Mouse (Mus musculus) adrenal gland (tissue): ENCODE measurements around the gene Olfr951.

Experiments
- intact Hi-C: fragments of 180-260 bp; cut with DNase I; formaldehyde crosslinking; loops from one replicate; pipeline ENCODE4 v1.15.1; 2025
- long read RNA-seq, 2 experiments: library from polyadenylated mRNA; unstranded; transcript quantifications; one replicate each; pipeline ENCODE4 v2.0.0; 2020; ENCODE audit warnings: borderline replicate concordance in 1 of 2; ENCODE audit not compliant: insufficient replicate concordance in 1 of 2

The Olfr951 gene
- long read RNA-seq, experiment 1 = 0 reads
- long read RNA-seq, experiment 2 = 0 reads

DNA sequence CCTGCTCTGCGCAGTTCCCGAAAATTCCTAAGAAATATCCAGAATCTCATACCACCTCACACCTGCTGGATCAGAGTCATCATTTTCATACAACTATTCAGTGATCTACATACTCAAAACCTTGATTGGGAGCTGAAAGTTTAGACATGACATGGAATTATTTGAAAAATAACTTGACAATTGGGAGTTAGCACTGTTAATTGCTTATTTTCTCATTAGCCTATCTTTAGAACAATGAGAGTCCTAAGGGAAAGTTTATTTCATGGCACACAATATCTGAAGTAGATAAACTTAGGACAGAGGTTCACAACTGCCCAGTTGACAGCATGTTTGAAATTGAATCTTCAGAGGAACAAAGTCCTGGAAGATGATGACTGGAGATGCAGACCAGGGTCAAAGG is at the start of gene Olfr951:
TSS of gene Olfr951 (plus strand) at position 301 of the 400 bp plus-strand sequence.
- intact Hi-C loops = no loop called here

DNA sequence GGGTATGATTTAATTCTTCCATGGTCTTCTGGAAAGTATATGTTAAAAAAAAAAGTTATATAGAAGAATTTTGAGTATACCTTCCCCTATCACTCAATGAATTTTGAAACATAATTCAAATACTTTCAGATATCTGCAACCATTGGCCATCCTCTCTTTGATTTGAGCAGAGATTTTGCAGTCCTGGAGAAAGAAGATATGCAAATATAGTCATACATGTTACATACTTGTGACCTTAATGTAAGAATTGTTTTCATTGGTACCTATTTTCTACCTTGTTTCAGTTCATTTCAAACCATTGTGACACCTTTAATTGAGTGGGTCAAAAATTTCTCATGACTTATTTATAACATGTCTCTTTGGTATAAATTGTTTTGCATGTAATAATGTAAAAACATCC is 39.8 kb downstream of the Olfr951 start, which contains the start of gene Olfr952:
TSS of gene Olfr952 (minus strand) at position 101 of the 400 bp plus-strand sequence.
- intact Hi-C loops = no loop called here
